Mouse (Mus musculus): ENCODE measurements around the gene Atf6b. TPM values are rescaled to one million over a fixed set of nuclear protein-coding genes. Genes with fewer than 3 reads are reported as not detected.

Atf6b gene
- polyA plus RNA-seq (2017; shearing (Covaris generic)): 78.5 TPM

GRCm38 (mm10) chr17:34646906-34647787 lies at the start of gene Atf6b:
Atf6b (plus strand) TSS chr17:34647146.

GRCm38 (mm10) chr17:34597566-34598095 lies 49.3 kb upstream of the Atf6b start, which contains the start of gene Ager:
Ager (plus strand) TSS chr17:34597862.

GRCm38 (mm10) chr17:34603375-34604060 lies 43.4 kb upstream of the Atf6b start, which contains the start of gene Rnf5:
Rnf5 (minus strand) TSS chr17:34603690.

GRCm38 (mm10) chr17:34604061-34604508 lies 42.9 kb upstream of the Atf6b start, which contains the start of gene Agpat1:
Agpat1 (plus strand) TSS chr17:34604262.

GRCm38 (mm10) chr17:34615871-34616270 lies 31.1 kb upstream of the Atf6b start, which contains the start of gene Egfl8:
Egfl8 (minus strand) TSS chr17:34615971.

GRCm38 (mm10) chr17:34627943-34628643 lies 18.9 kb upstream of the Atf6b start, which contains the start of gene Ppt2:
Ppt2 (minus strand) TSS chr17:34628510.

GRCm38 (mm10) chr17:34629221-34629751 lies 17.7 kb upstream of the Atf6b start, which contains the start of gene Prrt1:
Prrt1 (plus strand) TSS chr17:34629533.

GRCm38 (mm10) chr17:34644608-34645007 lies 2.3 kb upstream of the Atf6b start, which contains the start of gene Fkbpl:
Fkbpl (plus strand) TSS chr17:34644764.

GRCm38 (mm10) chr17:34670235-34670634 lies 23.3 kb downstream of the Atf6b start, which contains the start of gene Tnxb:
Tnxb (plus strand) TSS chr17:34670535.

Other genes with a start within 250 kb of the Atf6b start
- 0.54 TPM for gene BC051142, start 248.3 kb upstream of the Atf6b start, polyA plus RNA-seq (2017; shearing (Covaris generic))
- gene Btnl4, start 169.8 kb upstream of the Atf6b start, polyA plus RNA-seq (2017; shearing (Covaris generic)): not detected
- not detected for gene Btnl6, start 129.8 kb upstream of the Atf6b start, polyA plus RNA-seq (2017; shearing (Covaris generic))
- 0.12 TPM for gene Notch4, start 82.9 kb upstream of the Atf6b start, polyA plus RNA-seq (2017; shearing (Covaris generic))
- gene Gpsm3, start 57.3 kb upstream of the Atf6b start, polyA plus RNA-seq (2017; shearing (Covaris generic)): 296 TPM
- 20.0 TPM for gene Pbx2, start 55.9 kb upstream of the Atf6b start, polyA plus RNA-seq (2017; shearing (Covaris generic))
- 2.5 TPM for gene Ager, start 49.3 kb upstream of the Atf6b start, polyA plus RNA-seq (2017; shearing (Covaris generic))
- 97.3 TPM for gene Rnf5, start 43.5 kb upstream of the Atf6b start, polyA plus RNA-seq (2017; shearing (Covaris generic))
- 23.3 TPM for gene Agpat1, start 42.9 kb upstream of the Atf6b start, polyA plus RNA-seq (2017; shearing (Covaris generic))
- 2.8 TPM for gene Egfl8, start 31.2 kb upstream of the Atf6b start, polyA plus RNA-seq (2017; shearing (Covaris generic))
- gene Ppt2, start 18.6 kb upstream of the Atf6b start, polyA plus RNA-seq (2017; shearing (Covaris generic)): 22.3 TPM
- 6.9 TPM for gene Prrt1, start 17.6 kb upstream of the Atf6b start, polyA plus RNA-seq (2017; shearing (Covaris generic))
- gene Fkbpl, start 2.4 kb upstream of the Atf6b start, polyA plus RNA-seq (2017; shearing (Covaris generic)): 5.5 TPM
- not detected for gene Tnxb, start 23.4 kb downstream of the Atf6b start, polyA plus RNA-seq (2017; shearing (Covaris generic))
- gene C4b, start 96.7 kb downstream of the Atf6b start, polyA plus RNA-seq (2017; shearing (Covaris generic)): not detected
- gene Cyp21a1, start 157.4 kb downstream of the Atf6b start, polyA plus RNA-seq (2017; shearing (Covaris generic)): not detected
- 31.8 TPM for gene Stk19, start 189.8 kb downstream of the Atf6b start, polyA plus RNA-seq (2017; shearing (Covaris generic))
- 78.8 TPM for gene Dxo, start 189.9 kb downstream of the Atf6b start, polyA plus RNA-seq (2017; shearing (Covaris generic))
- gene Skiv2l, start 203.1 kb downstream of the Atf6b start, polyA plus RNA-seq (2017; shearing (Covaris generic)): 126 TPM
- gene Nelfe, start 203.2 kb downstream of the Atf6b start, polyA plus RNA-seq (2017; shearing (Covaris generic)): 47.9 TPM
- 0.91 TPM for gene Cfb, start 215.4 kb downstream of the Atf6b start, polyA plus RNA-seq (2017; shearing (Covaris generic))
- gene Zbtb12, start 232.3 kb downstream of the Atf6b start, polyA plus RNA-seq (2017; shearing (Covaris generic)): 0.36 TPM
- 0.07 TPM for gene Gm20547, start 234.9 kb downstream of the Atf6b start, polyA plus RNA-seq (2017; shearing (Covaris generic))

Measured in CD4-positive, CD25-positive, alpha-beta regulatory T cell (primary cell).